Mouse (Mus musculus) kidney, adult 2 months (tissue): ENCODE results near the gene Scrn3. TPM values are rescaled to one million over a fixed set of nuclear protein-coding genes. Genes with fewer than 3 reads are reported as not detected.

Experiments used
- DNase-seq: peaks from one replicate; pipeline ENCODE4 v3.0.0; 2021
- H3K27ac ChIP-seq: fragments of 200-500 bp; 2 replicates; pipeline ENCODE4 v1.5.1; 2012; ENCODE audit warnings: low read depth, low read length, control low read depth, inconsistent platforms; ENCODE audit not compliant: insufficient read depth
- H3K27me3 ChIP-seq: fragments of 200-500 bp; replicated peaks from 2 replicates; pipeline ENCODE4 v1.6.1; 2012; ENCODE audit warnings: mild to moderate bottlenecking, moderate library complexity, low read length, inconsistent platforms; ENCODE audit not compliant: control insufficient read depth, insufficient read depth
- H3K36me3 ChIP-seq: fragments of 200-500 bp; 2 replicates; pipeline ENCODE4 v1.6.1; 2012; ENCODE audit warnings: mild to moderate bottlenecking, moderate library complexity, low read length, inconsistent platforms; ENCODE audit not compliant: control insufficient read depth, insufficient read depth
- H3K4me1 ChIP-seq: fragments of 200-500 bp; 2 replicates; pipeline ENCODE4 v1.6.1; 2011; ENCODE audit warnings: low read length; ENCODE audit not compliant: control insufficient read depth, insufficient read depth
- H3K4me3 ChIP-seq: fragments of 200-500 bp; 2 replicates; pipeline ENCODE4 v1.5.1; 2011; ENCODE audit warnings: mild to moderate bottlenecking, low read depth, low read length, control low read depth; ENCODE audit not compliant: insufficient read depth
- CTCF ChIP-seq: fragments of 200-500 bp; conservative IDR thresholded peaks from 2 replicates; pipeline ENCODE4 v1.5.1; 2011; ENCODE audit warnings: low read depth, mild to moderate bottlenecking, control low read depth, low read length, moderate library complexity, mixed read lengths; ENCODE audit not compliant: insufficient read depth, insufficient read length
- POLR2A ChIP-seq: fragments of 200-500 bp; IDR thresholded peaks from one replicate; pipeline ENCODE4 v1.6.1; 2011; ENCODE audit warnings: low read depth, low read length, control low read depth
- WGBS: fragments of 180-500 bp; shearing (Covaris S2); methylation state at CpG from one replicate; pipeline ENCODE4 v1.1.7; 2018; 5-methylcytosine and 5-hydroxymethylcytosine counted together
- polyA plus RNA-seq: library from polyadenylated mRNA; depleted of rRNA; stranded (reverse); fragments of >200 nt; gene quantifications from 2 replicates; pipeline ENCODE4 v1.2.3, GENCODE M21; 2012

Gene Scrn3
- polyA plus RNA-seq, 1 experiment, result 18.1 TPM

- no peak overlapping the region for H3K27ac ChIP-seq
- H3K36me3 ChIP-seq, result no peaks in the 10 kb centered on the region
- no peak for DNase-seq
- 0 out of 2 replicates have a peak, but pooled peaks cover 3% of the 10 kb centered on the region for H3K4me1 ChIP-seq
- peaks cover 7% of the 10 kb centered on the region for H3K27me3 ChIP-seq
- TF ChIP-seq CTCF (no peak), POLR2A (no peak)
- H3K4me3 ChIP-seq, result no peak overlapping the region
- WGBS, result 17% methylated on average over 3 of the region's 3 CpGs
Measured at GRCm38 (mm10) chr2:73267231-73267630, 45.2 kb upstream of the Scrn3 start.

- no peak for DNase-seq
- Histone ChIP-seq H3K36me3 (no peaks in the 10 kb centered on the region), H3K4me1 (0 out of 2 replicates have a peak, but pooled peaks cover 3% of the 10 kb centered on the region), H3K4me3 (no peak overlapping the region), H3K27ac (no peak overlapping the region), H3K27me3 (peaks cover 8% of the 10 kb centered on the region)
- 14% methylated on average over 4 of the region's 4 CpGs for WGBS
- TF ChIP-seq CTCF (no peak), POLR2A (no peak)
Measured at GRCm38 (mm10) chr2:73267818-73268217, 44.6 kb upstream of the Scrn3 start.

- WGBS, result 11% methylated on average over 12 of the region's 12 CpGs
- Histone ChIP-seq H3K4me3 (no peak overlapping the region), H3K27me3 (peaks cover 11% of the 10 kb centered on the region), H3K36me3 (no peaks in the 10 kb centered on the region), H3K27ac (no peak overlapping the region), H3K4me1 (0 out of 2 replicates have a peak, but pooled peaks cover 5% of the 10 kb centered on the region)
- DNase-seq, result no peak
- TF ChIP-seq CTCF (no peak), POLR2A (no peak)
Measured at GRCm38 (mm10) chr2:73268281-73268680, 44.1 kb upstream of the Scrn3 start.

- Histone ChIP-seq H3K36me3 (no peaks in the 10 kb centered on the region), H3K4me3 (no peak overlapping the region), H3K4me1 (peaks cover 2% of the 10 kb centered on the region; the same call in 1 of the 2 replicates), H3K27me3 (peaks cover 14% of the 10 kb centered on the region), H3K27ac (no peak overlapping the region)
- DNase-seq, result no peak
- TF ChIP-seq POLR2A (no peak), CTCF (no peak)
- WGBS, result 15% methylated on average over 8 of the region's 8 CpGs
Measured at GRCm38 (mm10) chr2:73268836-73269395, 43.5 kb upstream of the Scrn3 start.

GRCm38 (mm10) chr2:73269666-73270065 lies 42.7 kb upstream of the Scrn3 start:
- Histone ChIP-seq H3K4me1 (peaks cover 2% of the 10 kb centered on the region; the same call in 1 of the 2 replicates), H3K36me3 (no peaks in the 10 kb centered on the region), H3K27me3 (peaks cover 19% of the 10 kb centered on the region), H3K27ac (no peak overlapping the region), H3K4me3 (no peak overlapping the region)
- no peak for DNase-seq
- WGBS, result 5% methylated on average over 16 of the region's 17 CpGs
- TF ChIP-seq CTCF (no peak), POLR2A (no peak)

- H3K27me3 ChIP-seq, result peaks cover 21% of the 10 kb centered on the region
- DNase-seq, result no peak
- H3K27ac ChIP-seq, result no peak overlapping the region
- TF ChIP-seq CTCF, result no peak
- no peak for TF ChIP-seq POLR2A
- H3K36me3 ChIP-seq, result no peaks in the 10 kb centered on the region
- 7% methylated on average over 14 of the region's 14 CpGs for WGBS
- H3K4me1 ChIP-seq, result peaks cover 2% of the 10 kb centered on the region; the same call in 1 of the 2 replicates
- no peak overlapping the region for H3K4me3 ChIP-seq
Measured at GRCm38 (mm10) chr2:73270071-73270592, 42.3 kb upstream of the Scrn3 start.

- H3K4me1 ChIP-seq, result peaks cover 2% of the 10 kb centered on the region; the same call in 1 of the 2 replicates
- peaks cover 21% of the 10 kb centered on the region for H3K27me3 ChIP-seq
- peak; percentile 28 for DNase-seq
- no peak overlapping the region for H3K4me3 ChIP-seq
- no peak overlapping the region for H3K27ac ChIP-seq
- no peaks in the 10 kb centered on the region for H3K36me3 ChIP-seq
- no peak for TF ChIP-seq CTCF
- WGBS, result 6% methylated on average over 38 of the region's 38 CpGs
Measured at GRCm38 (mm10) chr2:73270593-73271458, 41.6 kb upstream of the Scrn3 start.
